Mouse (Mus musculus): ENCODE results near the gene Snrpa1.
A peak's percentile ranks its signal among the peaks of the same experiment; 100 is the strongest.
"Not testable (repeated sequence)": the region's sequence is repeated elsewhere in the genome, so short reads cannot be mapped to it uniquely, and the experiment has no call there.

Gene Snrpa1

DNA sequence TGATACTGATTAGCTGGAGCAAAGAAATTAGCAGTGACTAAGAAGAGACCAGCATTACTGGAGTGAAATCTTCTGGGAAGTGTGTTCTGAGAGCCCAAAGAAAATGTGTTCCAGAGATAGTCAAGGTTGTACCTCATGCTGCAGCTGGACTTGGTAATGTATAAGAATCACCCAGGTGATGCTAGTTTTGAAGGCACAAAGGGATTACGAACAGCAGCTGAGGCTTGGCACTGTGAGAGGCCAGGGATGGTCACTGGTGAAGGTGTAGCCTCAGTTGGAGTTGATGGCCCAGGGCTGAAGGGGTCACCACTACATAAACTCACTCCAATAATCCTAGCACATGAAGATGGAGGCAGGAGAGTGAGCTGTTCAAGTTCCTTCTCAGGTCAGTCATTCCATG lies at the start of gene Snrpa1:
TSS of gene Snrpa1 (plus strand) at position 301 of the 400 bp plus-strand sequence.
- no peak for DNase-seq (ENCODE audit: low spot score in 2 of 2)

- DNase-seq (ENCODE audit: low spot score in 2 of 2) = no peak
Measured at GRCm38 (mm10) chr7:66010518-66010917, 48.3 kb upstream of the Snrpa1 start.

GRCm38 (mm10) chr7:66027747-66028146 lies 31.1 kb upstream of the Snrpa1 start:
- DNase-seq (ENCODE audit: low spot score in 2 of 2) = no peak

GRCm38 (mm10) chr7:66028766-66029512 lies 29.9 kb upstream of the Snrpa1 start:
- no peak for DNase-seq (ENCODE audit: low spot score in 2 of 2)

- no peak for DNase-seq (ENCODE audit: low spot score in 2 of 2)
Measured at GRCm38 (mm10) chr7:66036809-66037208, 22.0 kb upstream of the Snrpa1 start.

GRCm38 (mm10) chr7:66038261-66038660 lies 20.5 kb upstream of the Snrpa1 start:
- DNase-seq (ENCODE audit: low spot score in 2 of 2) = no peak

DNA sequence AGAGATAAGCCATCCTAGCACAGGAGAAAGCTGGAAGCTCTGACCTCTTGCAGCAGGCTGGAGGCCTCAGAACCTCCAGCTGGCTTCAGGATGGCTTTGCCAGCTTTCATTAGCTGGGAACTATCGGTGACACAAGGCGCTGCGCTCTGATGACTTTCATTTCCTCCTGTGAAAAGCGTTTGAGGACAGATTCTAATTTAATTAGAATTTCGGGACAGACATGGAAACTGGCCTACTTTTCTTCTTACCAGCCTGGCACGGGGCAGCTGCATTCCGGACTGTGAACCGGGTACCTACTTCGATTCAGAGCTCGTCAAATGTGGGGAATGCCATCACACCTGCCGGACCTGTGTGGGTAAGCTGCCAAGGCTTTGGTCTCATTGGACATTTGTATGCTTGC lies 20.1 kb upstream of the Snrpa1 start:
- no peak for DNase-seq (ENCODE audit: low spot score in 2 of 2)

- no peak for DNase-seq (ENCODE audit: low spot score in 2 of 2)
Measured at GRCm38 (mm10) chr7:66040026-66040814, 18.6 kb upstream of the Snrpa1 start.

- no peak for DNase-seq (ENCODE audit: low spot score in 2 of 2)
Measured at GRCm38 (mm10) chr7:66043552-66044459, 15.0 kb upstream of the Snrpa1 start, which contains the start of gene Gm45213. Gm45213 (plus strand) TSS chr7:66043602.

- DNase-seq (ENCODE audit: low spot score in 2 of 2) = no peak
Measured at GRCm38 (mm10) chr7:66044617-66045016, 14.2 kb upstream of the Snrpa1 start.

- no peak for DNase-seq (ENCODE audit: low spot score in 2 of 2)
Measured at GRCm38 (mm10) chr7:66046921-66047918, 11.6 kb upstream of the Snrpa1 start.

DNA sequence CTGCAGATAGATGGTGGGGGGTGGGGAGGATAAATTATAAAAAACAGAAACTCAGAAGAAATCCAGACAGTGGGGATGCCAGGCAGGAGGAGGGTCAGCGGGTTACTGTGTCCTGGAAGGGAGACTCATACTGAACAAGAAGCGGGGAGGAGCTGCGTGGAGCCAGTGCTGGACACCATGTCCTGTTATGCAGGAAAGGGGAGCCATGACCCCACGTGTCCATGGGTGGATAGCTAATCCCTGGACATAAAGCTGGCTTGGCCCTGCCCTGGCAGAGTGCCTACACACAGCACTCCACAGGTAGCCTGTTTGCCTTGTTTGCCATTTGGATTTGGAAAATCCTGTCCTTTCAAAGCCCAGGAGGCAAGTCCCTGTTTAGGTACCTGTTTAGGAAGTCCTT lies 10.8 kb upstream of the Snrpa1 start:
- DNase-seq (ENCODE audit: low spot score in 2 of 2) = no peak

DNA sequence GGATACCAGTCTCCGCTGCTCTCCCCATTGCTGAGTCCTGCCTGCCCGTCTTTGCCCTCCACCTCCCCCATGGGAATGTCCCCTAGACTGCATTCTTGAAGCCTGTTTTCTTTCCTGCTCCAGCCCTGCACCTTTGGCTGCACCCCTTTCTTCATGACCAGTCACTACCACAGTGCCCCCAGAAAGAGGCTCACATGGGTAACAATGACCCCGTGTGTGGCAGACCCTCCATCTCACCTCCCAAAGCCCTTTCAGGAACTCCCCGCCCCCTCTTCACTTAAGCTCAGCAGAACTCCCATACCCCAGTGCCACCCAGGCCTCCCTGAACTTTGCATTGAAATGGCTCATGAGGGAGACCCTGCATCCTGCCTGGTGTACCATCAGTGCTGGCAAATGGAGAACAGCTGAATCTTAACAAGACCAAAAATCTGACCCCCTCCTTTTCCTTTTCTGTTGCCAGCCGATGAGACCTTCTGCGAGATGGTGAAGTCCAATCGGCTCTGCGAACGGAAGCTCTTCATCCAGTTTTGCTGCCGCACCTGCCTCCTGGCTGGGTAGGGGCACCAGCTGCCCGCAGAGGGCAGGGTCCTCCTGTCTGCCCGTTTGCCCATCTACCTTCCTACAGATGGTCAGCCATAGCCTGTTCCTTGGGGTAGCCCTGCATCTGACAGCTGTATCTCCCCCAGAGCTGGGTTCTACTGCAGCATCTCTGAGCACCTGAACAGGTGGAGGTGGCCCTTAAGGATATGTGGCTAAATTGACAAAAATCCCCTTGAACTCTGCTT lies 10.2 kb upstream of the Snrpa1 start:
- DNase-seq (ENCODE audit: low spot score in 2 of 2) = no peak

DNA sequence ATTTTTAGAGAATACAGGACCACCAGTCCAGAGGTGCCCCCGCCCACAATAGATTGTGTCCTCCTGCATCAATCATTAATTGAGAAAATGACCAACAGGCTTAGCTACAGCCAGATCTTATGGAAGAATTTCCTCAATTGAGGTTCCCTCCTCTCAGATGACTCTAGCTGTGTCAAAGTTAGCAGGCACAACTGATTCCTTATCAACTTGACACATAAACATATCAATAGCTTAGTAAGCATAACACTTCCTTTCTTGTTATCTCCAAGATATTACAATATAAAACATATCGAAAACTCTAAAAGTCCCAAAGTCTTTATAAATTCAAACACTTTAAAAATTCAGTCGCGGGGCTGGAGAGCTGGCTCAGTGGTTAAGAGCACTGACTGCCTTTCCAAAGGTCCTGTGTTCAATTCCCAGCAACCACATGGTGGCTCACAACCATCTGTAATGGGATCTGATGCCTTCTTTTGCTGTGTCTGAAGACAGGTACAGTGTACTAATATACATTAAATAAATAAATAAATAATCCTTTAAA lies 4.8 kb upstream of the Snrpa1 start:
- DNase-seq (ENCODE audit: low spot score in 2 of 2) = no peak

- not testable (repeated sequence) for DNase-seq (ENCODE audit: low spot score in 2 of 2)
Measured at GRCm38 (mm10) chr7:66055356-66055755, 3.4 kb upstream of the Snrpa1 start.

DNA sequence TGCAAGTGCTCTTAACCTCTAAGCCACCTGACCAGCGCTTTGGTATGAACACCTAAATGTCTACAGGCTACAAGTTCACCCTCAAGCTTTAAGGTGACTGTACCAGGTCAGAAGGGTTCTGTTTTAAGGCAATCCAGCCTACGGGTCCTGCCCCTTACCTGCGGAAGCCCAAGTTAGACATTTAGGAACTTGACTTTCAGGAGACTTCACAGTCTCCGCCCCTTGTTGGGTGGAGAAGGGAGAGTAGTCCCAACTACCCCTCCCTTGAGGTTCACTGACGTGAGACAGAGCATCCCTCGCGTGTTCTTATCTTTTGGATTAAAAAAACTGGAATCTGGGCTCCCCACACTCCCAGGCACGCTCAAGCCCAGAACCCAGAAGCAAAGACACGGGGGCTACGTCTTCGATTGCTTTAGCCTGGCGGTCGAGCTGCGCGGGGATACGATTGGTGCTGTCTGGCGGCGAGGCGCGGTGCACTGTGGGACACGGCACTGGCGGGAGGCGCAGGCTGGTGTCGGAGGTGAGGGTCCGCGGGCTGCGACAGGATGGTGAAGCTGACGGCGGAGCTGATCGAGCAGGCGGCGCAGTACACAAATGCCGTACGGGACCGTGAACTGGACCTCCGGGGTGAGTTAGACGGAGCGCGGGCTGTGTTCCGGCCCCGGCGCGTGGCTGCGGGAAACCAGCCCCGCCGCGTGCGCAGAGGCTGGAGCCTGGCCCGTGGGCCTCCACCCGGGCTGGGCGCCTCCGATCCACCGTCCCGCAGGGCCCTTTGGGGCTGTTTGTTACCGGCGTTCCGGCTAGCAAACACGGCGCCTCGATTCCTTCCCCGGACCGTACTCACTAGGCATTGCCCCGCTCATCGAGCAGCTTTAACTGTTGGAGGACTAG lies 1.5 kb downstream of the Snrpa1 start:
- DNase-seq (ENCODE audit: low spot score in 2 of 2) = peak; percentile 82 to 87

GRCm38 (mm10) chr7:66061057-66061456 lies 2.3 kb downstream of the Snrpa1 start:
- DNase-seq (ENCODE audit: low spot score in 2 of 2) = no peak

- DNase-seq (ENCODE audit: low spot score in 2 of 2) = no peak
Measured at GRCm38 (mm10) chr7:66076411-66076810, 17.6 kb downstream of the Snrpa1 start.
